Mouse (Mus musculus): ENCODE data around the gene Lgals1.

GRCm38 (mm10) chr15:78880432-78880831 is 46.1 kb upstream of the Lgals1 start:
- no peak for TF ChIP-seq MAX (IDR thresholded peaks at IDR 0.05; ENCODE audit: low read length)
- TF ChIP-seq CTCF (conservative IDR thresholded peaks at IDR 0.05 in 1 of 2, IDR thresholded peaks at IDR 0.05 in 1 of 2; ENCODE audit: low read depth in 2 of 2, low read length in 2 of 2), result no peak
- TF ChIP-seq POLR2AphosphoS2 (IDR thresholded peaks at IDR 0.05; ENCODE audit: low read depth, low read length), result no peak
- no peak for TF ChIP-seq ZKSCAN1 (IDR thresholded peaks at IDR 0.05; ENCODE audit: borderline replicate concordance, low read depth, low read length)
- TF ChIP-seq MAFK (IDR thresholded peaks at IDR 0.05; ENCODE audit: insufficient replicate concordance, low read length), result no peak
- TF ChIP-seq PAX5 (IDR thresholded peaks at IDR 0.05; ENCODE audit: low read length), result no peak
- TF ChIP-seq IRF4 (IDR thresholded peaks at IDR 0.05; ENCODE audit: low read depth, low read length), result no peak
- no peak for TF ChIP-seq USF1 (IDR thresholded peaks at IDR 0.05; ENCODE audit: low read depth, low read length)

Data from CH12.LX (cell line).